Mouse (Mus musculus) kidney, postnatal 14 days (tissue): ENCODE results near the gene Fam20a.
A peak's percentile ranks its signal among the peaks of the same experiment; 100 is the strongest.

Source experiments
- DNase-seq: peaks from one replicate; pipeline ENCODE4 v3.0.0; 2022; ENCODE audit warnings: mixed read lengths

Gene Fam20a

GRCm38 (mm10) chr11:109721781-109722446 lies at the start of gene Fam20a:
Gene Fam20a (minus strand): TSS chr11:109722279.
- peak; percentile 71 for DNase-seq

- DNase-seq, result no peak
These were observed 49.3 kb upstream of the Fam20a start for GRCm38 (mm10) chr11:109771381-109771780.

- DNase-seq, result no peak
These were observed 48.1 kb upstream of the Fam20a start for GRCm38 (mm10) chr11:109770185-109770584.

GRCm38 (mm10) chr11:109769091-109769490 lies 47.0 kb upstream of the Fam20a start:
- DNase-seq, result no peak

- DNase-seq, result no peak
These were observed 38.0 kb upstream of the Fam20a start for GRCm38 (mm10) chr11:109760063-109760462.

GRCm38 (mm10) chr11:109758616-109759215 lies 36.6 kb upstream of the Fam20a start:
- peak; percentile 12 for DNase-seq

GRCm38 (mm10) chr11:109754105-109754602 lies 32.1 kb upstream of the Fam20a start:
- DNase-seq, result no peak

GRCm38 (mm10) chr11:109751636-109752603 lies 29.8 kb upstream of the Fam20a start:
- no peak for DNase-seq

GRCm38 (mm10) chr11:109745210-109745609 lies 23.1 kb upstream of the Fam20a start:
- no peak for DNase-seq

- no peak for DNase-seq
These were observed 15.9 kb upstream of the Fam20a start for GRCm38 (mm10) chr11:109737967-109738366.

GRCm38 (mm10) chr11:109736406-109736805 lies 14.3 kb upstream of the Fam20a start:
- DNase-seq, result no peak

- DNase-seq, result no peak
These were observed 12.3 kb upstream of the Fam20a start for GRCm38 (mm10) chr11:109734341-109734740.

- DNase-seq, result no peak
These were observed 10.8 kb upstream of the Fam20a start for GRCm38 (mm10) chr11:109732726-109733438.

- DNase-seq, result no peak
These were observed 6.3 kb upstream of the Fam20a start for GRCm38 (mm10) chr11:109728371-109728770.

GRCm38 (mm10) chr11:109722711-109723110 lies 632 bp upstream of the Fam20a start:
- DNase-seq, result peak; percentile 80

GRCm38 (mm10) chr11:109721320-109721780 lies 729 bp downstream of the Fam20a start:
- peak; percentile 67 for DNase-seq

- peak; percentile 74 for DNase-seq
These were observed 1.2 kb downstream of the Fam20a start for GRCm38 (mm10) chr11:109720809-109721319.

GRCm38 (mm10) chr11:109719399-109719798 lies 2.7 kb downstream of the Fam20a start:
- DNase-seq, result no peak

GRCm38 (mm10) chr11:109717966-109718895 lies 3.8 kb downstream of the Fam20a start:
- DNase-seq, result no peak

GRCm38 (mm10) chr11:109717448-109717847 lies 4.6 kb downstream of the Fam20a start:
- no peak for DNase-seq

GRCm38 (mm10) chr11:109716981-109717380 lies 5.1 kb downstream of the Fam20a start:
- no peak for DNase-seq
